Mouse (Mus musculus): ENCODE results near the gene Proser3. TPM values are rescaled to one million over a fixed set of nuclear protein-coding genes. Genes with fewer than 3 reads are reported as not detected.

The Proser3 gene
- polyA plus RNA-seq, 1 experiment from 2014 or later: 18.7 TPM

DNA sequence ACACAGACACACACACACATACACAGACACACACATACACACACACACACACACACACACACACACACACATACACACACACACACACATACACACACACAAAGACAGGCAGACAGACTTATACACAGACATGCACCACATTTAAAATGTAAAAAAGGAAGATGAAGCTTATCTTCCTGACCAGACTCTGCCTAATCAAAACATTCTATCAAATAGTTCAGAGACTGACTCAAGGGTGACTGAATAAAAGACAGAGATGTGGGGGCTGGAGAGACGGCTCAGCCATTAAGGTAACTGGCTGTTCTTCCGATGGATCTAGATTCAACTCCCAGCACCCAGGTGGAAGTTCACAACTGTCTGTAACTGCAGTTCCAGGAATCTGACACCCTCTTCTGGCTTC is 7.8 kb downstream of the Proser3 start:
- ATAC-seq (ENCODE audit: insufficient number of reproducible peaks, insufficient read depth, low FRiP score, low read depth): no peak
- Histone ChIP-seq H3K9ac (replicated peaks; ENCODE audit: low read depth, low read length) (no peak overlapping the region), H3K4me2 (replicated peaks; ENCODE audit: low read depth, low read length) (no peak overlapping the region), H3K27ac (ENCODE audit: low read length) (no peak overlapping the region), H3K4me3 (ENCODE audit: low read depth, low read length) (no peak overlapping the region), H3K4me1 (ENCODE audit: control insufficient read depth, insufficient read depth, low read length) (no peaks in the 10 kb centered on the region), H3K27me3 (ENCODE audit: control insufficient read depth, insufficient read depth, low read length) (no peaks in the 10 kb centered on the region), H3K36me3 (ENCODE audit: control insufficient read depth, insufficient read depth, low read length) (peaks cover 16% of the 10 kb centered on the region; the same call in 1 of the 2 replicates), H3K9me3 (ENCODE audit: control insufficient read depth, low read depth, low read length) (no peaks in the 10 kb centered on the region)
- 92% methylated on average over 2 of the region's 2 CpGs for WGBS

- peaks cover 4% of the 10 kb centered on the region; the same call in 1 of the 2 replicates for H3K36me3 ChIP-seq (ENCODE audit: control insufficient read depth, insufficient read depth, low read length)
- H3K4me1 ChIP-seq (ENCODE audit: control insufficient read depth, insufficient read depth, low read length): peaks cover 2% of the 10 kb centered on the region; the same call in 1 of the 2 replicates
- H3K4me2 ChIP-seq (replicated peaks; ENCODE audit: low read depth, low read length): no peak overlapping the region
- H3K27ac ChIP-seq (ENCODE audit: low read length): no peak overlapping the region
- WGBS: 85% methylated on average over 7 of the region's 7 CpGs
- no peak overlapping the region for H3K9ac ChIP-seq (replicated peaks; ENCODE audit: low read depth, low read length)
- H3K27me3 ChIP-seq (ENCODE audit: control insufficient read depth, insufficient read depth, low read length): no peaks in the 10 kb centered on the region
- H3K9me3 ChIP-seq (ENCODE audit: control insufficient read depth, low read depth, low read length): no peaks in the 10 kb centered on the region
- no peak for ATAC-seq (ENCODE audit: insufficient number of reproducible peaks, insufficient read depth, low FRiP score, low read depth)
- no peak overlapping the region for H3K4me3 ChIP-seq (ENCODE audit: low read depth, low read length)
Observed at GRCm38 (mm10) chr7:30540572-30540971, 11.5 kb downstream of the Proser3 start.

DNA sequence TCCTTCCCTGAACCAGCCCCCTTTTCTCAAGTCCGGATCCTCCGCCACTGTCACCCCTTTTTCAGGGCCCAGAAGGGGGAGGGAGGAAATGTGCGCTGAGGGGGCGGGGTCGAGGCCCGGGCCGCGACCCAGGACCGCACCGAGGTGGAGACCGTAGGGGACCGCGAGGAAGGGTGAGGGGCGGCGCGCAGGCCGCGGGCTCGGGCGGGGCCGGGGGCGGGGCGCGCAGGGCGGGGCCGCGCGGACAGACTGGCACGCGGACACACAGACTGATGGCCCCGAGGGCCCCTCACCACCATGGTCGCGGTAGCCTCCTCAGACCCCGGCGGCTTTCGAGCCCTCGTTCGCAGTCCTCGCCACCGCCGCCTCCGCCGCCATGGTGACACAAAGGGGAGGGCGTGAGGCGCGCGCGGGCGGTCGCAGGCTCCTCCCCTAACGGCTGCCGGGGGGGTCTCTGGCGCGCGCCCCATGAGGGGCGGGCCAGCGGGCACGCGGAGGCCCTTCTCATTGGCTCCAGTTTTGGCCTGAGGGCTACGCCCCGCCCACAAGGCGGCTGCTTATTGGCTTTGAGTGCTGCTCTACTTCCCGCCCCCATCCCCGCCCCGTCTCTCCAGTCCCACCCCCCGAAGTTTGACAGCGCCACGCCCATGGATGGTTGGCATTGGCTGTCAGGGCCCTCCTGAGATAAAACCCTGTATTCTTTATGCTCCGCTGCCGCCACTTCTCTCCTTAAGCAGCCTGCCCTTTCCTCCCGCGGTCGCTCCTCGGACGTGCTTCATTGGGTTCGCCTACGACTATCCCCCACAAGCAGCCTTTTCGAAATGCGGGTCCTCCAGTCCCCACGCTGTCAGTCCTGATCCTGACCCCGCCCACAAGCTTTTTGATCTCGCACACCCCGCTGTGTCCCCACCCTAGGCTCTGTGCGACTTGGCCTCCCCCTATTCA is 17.2 kb downstream of the Proser3 start, which contains the start of gene Arhgap33:
Gene Arhgap33 (minus strand): TSS at position 428 of the 945 bp plus-strand sequence.
- H3K4me3 ChIP-seq (ENCODE audit: low read depth, low read length): peak within 1 kb of the TSS; percentile 63
- no peaks in the 10 kb centered on the region for H3K9me3 ChIP-seq (ENCODE audit: control insufficient read depth, low read depth, low read length)
- H3K4me2 ChIP-seq (replicated peaks; ENCODE audit: low read depth, low read length): peak within 1 kb of the TSS; percentile 92
- H3K9ac ChIP-seq (replicated peaks; ENCODE audit: low read depth, low read length): peak within 1 kb of the TSS; percentile 58
- no peaks in the 10 kb centered on the region for H3K27me3 ChIP-seq (ENCODE audit: control insufficient read depth, insufficient read depth, low read length)
- peaks cover 23% of the 10 kb centered on the region; the same call in 1 of the 2 replicates for H3K36me3 ChIP-seq (ENCODE audit: control insufficient read depth, insufficient read depth, low read length)
- WGBS: under 1% methylated on average over 63 of the region's 84 CpGs
- H3K4me1 ChIP-seq (ENCODE audit: control insufficient read depth, insufficient read depth, low read length): peaks cover 15% of the 10 kb centered on the region
- H3K27ac ChIP-seq (ENCODE audit: low read length): peak within 1 kb of the TSS; percentile 15; the same call in 1 of the 2 replicates
- ATAC-seq (ENCODE audit: insufficient number of reproducible peaks, insufficient read depth, low FRiP score, low read depth): peak; percentile 92

DNA sequence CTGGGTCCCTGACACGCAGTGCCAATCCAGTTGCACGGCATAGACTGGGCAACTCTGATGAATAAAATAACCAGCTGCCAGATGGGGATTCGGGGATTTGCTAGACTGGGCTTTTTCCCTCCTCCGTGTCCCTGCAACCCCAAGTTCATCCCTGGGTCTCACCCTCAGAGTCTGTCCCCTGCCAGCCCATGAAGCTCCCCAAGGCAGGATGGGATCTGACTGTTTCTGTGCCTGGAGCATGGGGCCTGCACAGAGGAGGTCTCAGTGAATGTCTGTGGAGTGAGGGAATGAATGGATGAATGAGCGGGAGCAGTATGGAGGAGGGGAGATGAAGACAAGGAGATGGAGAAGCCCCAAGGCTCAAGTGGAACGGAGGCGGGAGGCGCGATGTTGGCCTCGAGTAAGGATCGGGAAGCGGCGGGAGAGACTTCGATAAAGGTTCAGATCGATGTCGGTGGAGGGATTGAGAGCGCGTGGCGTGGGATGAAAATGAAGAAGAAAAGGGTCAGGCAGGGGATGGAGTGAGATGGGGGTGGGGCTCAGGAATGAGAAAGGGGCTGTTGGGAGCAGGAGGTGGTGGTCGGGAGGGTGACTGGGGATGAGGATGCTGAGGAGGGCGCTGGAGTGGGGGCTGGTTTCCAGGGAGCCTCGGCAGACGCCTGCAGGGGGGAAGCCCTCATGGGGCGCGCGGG is 18.0 kb downstream of the Proser3 start:
- peak overlapping the region; percentile 92 for H3K4me2 ChIP-seq (replicated peaks; ENCODE audit: low read depth, low read length)
- 7% methylated on average over 26 of the region's 26 CpGs for WGBS
- 0 out of 2 replicates have a peak, but pooled peaks have one; percentile 25 for ATAC-seq (ENCODE audit: insufficient number of reproducible peaks, insufficient read depth, low FRiP score, low read depth)
- peaks cover 27% of the 10 kb centered on the region; the same call in 1 of the 2 replicates for H3K36me3 ChIP-seq (ENCODE audit: control insufficient read depth, insufficient read depth, low read length)
- H3K4me3 ChIP-seq (ENCODE audit: low read depth, low read length): peak overlapping the region; percentile 63
- H3K27ac ChIP-seq (ENCODE audit: low read length): peak overlapping the region; percentile 15; the same call in 1 of the 2 replicates
- H3K4me1 ChIP-seq (ENCODE audit: control insufficient read depth, insufficient read depth, low read length): peaks cover 15% of the 10 kb centered on the region
- H3K27me3 ChIP-seq (ENCODE audit: control insufficient read depth, insufficient read depth, low read length): no peaks in the 10 kb centered on the region
- no peaks in the 10 kb centered on the region for H3K9me3 ChIP-seq (ENCODE audit: control insufficient read depth, low read depth, low read length)
- H3K9ac ChIP-seq (replicated peaks; ENCODE audit: low read depth, low read length): peak overlapping the region; percentile 58

GRCm38 (mm10) chr7:30532931-30533330 is 19.2 kb downstream of the Proser3 start:
- no peak overlapping the region for H3K9ac ChIP-seq (replicated peaks; ENCODE audit: low read depth, low read length)
- peak overlapping the region; percentile 92; the same call in 1 of the 2 replicates for H3K4me2 ChIP-seq (replicated peaks; ENCODE audit: low read depth, low read length)
- 35% methylated on average over 8 of the region's 8 CpGs for WGBS

DNA sequence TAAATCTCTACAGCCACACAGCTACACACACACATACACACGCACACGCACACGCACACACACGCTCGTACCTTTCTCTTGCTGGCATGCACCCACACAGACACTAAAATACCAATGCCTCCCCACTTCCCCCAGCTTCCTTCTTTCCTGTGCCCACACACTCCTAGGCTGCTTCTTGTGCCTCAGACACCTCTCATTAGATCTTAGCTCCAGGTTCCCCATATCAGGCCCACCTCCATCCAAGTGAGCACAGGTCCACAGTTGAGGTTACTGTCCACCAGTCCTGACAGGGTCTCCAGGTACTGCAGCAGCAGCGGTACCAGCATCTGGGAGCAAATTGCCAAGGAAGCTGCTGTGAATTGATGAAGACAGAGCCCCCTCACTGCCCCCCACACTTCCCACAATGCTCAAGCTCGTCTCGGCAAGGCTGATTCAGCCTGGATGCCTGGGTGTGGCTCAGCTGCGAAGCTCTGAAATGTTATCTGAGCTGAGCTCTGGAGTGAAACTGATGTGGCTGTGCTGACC is 20.7 kb downstream of the Proser3 start:
- no peak overlapping the region for H3K4me2 ChIP-seq (replicated peaks; ENCODE audit: low read depth, low read length)
- peaks cover 43% of the 10 kb centered on the region; the same call in 1 of the 2 replicates for H3K36me3 ChIP-seq (ENCODE audit: control insufficient read depth, insufficient read depth, low read length)
- ATAC-seq (ENCODE audit: insufficient number of reproducible peaks, insufficient read depth, low FRiP score, low read depth): no peak
- WGBS: 80% methylated on average over 9 of the region's 9 CpGs
- no peak overlapping the region for H3K27ac ChIP-seq (ENCODE audit: low read length)
- H3K27me3 ChIP-seq (ENCODE audit: control insufficient read depth, insufficient read depth, low read length): no peaks in the 10 kb centered on the region
- H3K4me3 ChIP-seq (ENCODE audit: low read depth, low read length): no peak overlapping the region
- H3K4me1 ChIP-seq (ENCODE audit: control insufficient read depth, insufficient read depth, low read length): peaks cover 19% of the 10 kb centered on the region
- H3K9ac ChIP-seq (replicated peaks; ENCODE audit: low read depth, low read length): no peak overlapping the region
- H3K9me3 ChIP-seq (ENCODE audit: control insufficient read depth, low read depth, low read length): no peaks in the 10 kb centered on the region

More at GRCm38 (mm10) chr7:30532931-30533330, 19.2 kb downstream of the Proser3 start:
- H3K4me3 ChIP-seq (ENCODE audit: low read depth, low read length): no peak overlapping the region
- ATAC-seq (ENCODE audit: insufficient number of reproducible peaks, insufficient read depth, low FRiP score, low read depth): no peak
- peaks cover 39% of the 10 kb centered on the region; the same call in 1 of the 2 replicates for H3K36me3 ChIP-seq (ENCODE audit: control insufficient read depth, insufficient read depth, low read length)
- H3K27ac ChIP-seq (ENCODE audit: low read length): no peak overlapping the region
- peaks cover 15% of the 10 kb centered on the region for H3K4me1 ChIP-seq (ENCODE audit: control insufficient read depth, insufficient read depth, low read length)
- no peaks in the 10 kb centered on the region for H3K9me3 ChIP-seq (ENCODE audit: control insufficient read depth, low read depth, low read length)
- no peaks in the 10 kb centered on the region for H3K27me3 ChIP-seq (ENCODE audit: control insufficient read depth, insufficient read depth, low read length)

GRCm38 (mm10) chr7:30526981-30527380 is 25.1 kb downstream of the Proser3 start:
- Histone ChIP-seq H3K27me3 (ENCODE audit: control insufficient read depth, insufficient read depth, low read length) (no peaks in the 10 kb centered on the region), H3K9me3 (ENCODE audit: control insufficient read depth, low read depth, low read length) (no peaks in the 10 kb centered on the region), H3K4me2 (replicated peaks; ENCODE audit: low read depth, low read length) (no peak overlapping the region; the same call in 1 of the 2 replicates), H3K36me3 (ENCODE audit: control insufficient read depth, insufficient read depth, low read length) (peaks cover 48% of the 10 kb centered on the region; the same call in 1 of the 2 replicates), H3K4me3 (ENCODE audit: low read depth, low read length) (no peak overlapping the region), H3K9ac (replicated peaks; ENCODE audit: low read depth, low read length) (no peak overlapping the region; the same call in 1 of the 2 replicates), H3K4me1 (ENCODE audit: control insufficient read depth, insufficient read depth, low read length) (peaks cover 11% of the 10 kb centered on the region; the same call in 1 of the 2 replicates), H3K27ac (ENCODE audit: low read length) (no peak overlapping the region)
- WGBS: 78% methylated on average over 14 of the region's 14 CpGs
- ATAC-seq (ENCODE audit: insufficient number of reproducible peaks, insufficient read depth, low FRiP score, low read depth): no peak

DNA sequence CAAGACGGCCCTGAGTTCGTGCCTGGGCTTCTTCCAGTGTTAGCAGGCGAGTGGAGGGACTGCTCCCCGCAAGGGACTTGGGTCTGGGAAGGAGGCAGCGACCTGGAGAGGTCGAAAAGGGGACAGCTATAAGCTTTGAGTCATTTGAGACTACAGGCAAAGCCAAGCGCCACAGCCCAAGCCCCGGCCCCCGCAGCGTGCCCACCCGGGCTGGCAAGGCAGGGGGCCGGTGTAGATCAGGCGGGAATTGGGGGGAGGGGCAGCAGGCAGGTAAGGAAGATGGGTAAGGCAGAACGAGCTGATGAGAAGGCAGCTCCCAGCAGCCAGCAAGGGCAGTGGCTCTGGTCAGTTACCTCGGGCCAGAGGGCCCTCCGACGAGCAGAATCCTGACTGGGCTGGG is 25.7 kb downstream of the Proser3 start:
- Histone ChIP-seq H3K27ac (ENCODE audit: low read length) (0 out of 2 replicates have a peak overlapping the region, but pooled peaks have one; percentile 62), H3K36me3 (ENCODE audit: control insufficient read depth, insufficient read depth, low read length) (peaks cover 43% of the 10 kb centered on the region; the same call in 1 of the 2 replicates)
- WGBS: 28% methylated on average over 17 of the region's 17 CpGs

More for the DNA sequence above, 25.7 kb downstream of the Proser3 start:
- no peaks in the 10 kb centered on the region for H3K9me3 ChIP-seq (ENCODE audit: control insufficient read depth, low read depth, low read length)
- H3K4me1 ChIP-seq (ENCODE audit: control insufficient read depth, insufficient read depth, low read length): peaks cover 11% of the 10 kb centered on the region; the same call in 1 of the 2 replicates
- no peaks in the 10 kb centered on the region for H3K27me3 ChIP-seq (ENCODE audit: control insufficient read depth, insufficient read depth, low read length)
- H3K9ac ChIP-seq (replicated peaks; ENCODE audit: low read depth, low read length): peak overlapping the region; percentile 11; the same call in 1 of the 2 replicates
- peak overlapping the region; percentile 10; the same call in 1 of the 2 replicates for H3K4me2 ChIP-seq (replicated peaks; ENCODE audit: low read depth, low read length)
- no peak for ATAC-seq (ENCODE audit: insufficient number of reproducible peaks, insufficient read depth, low FRiP score, low read depth)
- H3K4me3 ChIP-seq (ENCODE audit: low read depth, low read length): no peak overlapping the region

Data from stomach, embryonic 14.5 days (tissue).